ENCODE assay signal across 9 mouse cellular contexts in genomic region chr13:58840731-58841359, GRCm38 (mm10). TPM values are rescaled to one million over a fixed set of nuclear protein-coding genes. Genes with fewer than 3 reads are reported as not detected.
A peak's percentile ranks its signal among the peaks of the same experiment; 100 is the strongest.
DNase-seq lines count a peak whose midpoint lies in the region; ATAC-seq and TF ChIP-seq lines count a peak whose summit lies in the region.
"Had no signal": no experiment of that assay in that cellular context is flagged by ENCODE, and none has a peak within 500 bp of the region (broad histone marks: within the 10 kb centered on the region; RNA-seq: fewer than 3 reads in every experiment).

No protein-coding gene starts in this region.

- ATAC-seq in intestine, postnatal 0 days, result peak; percentile 91

- no peak overlapping the region for H3K4me3 ChIP-seq in intestine, postnatal 0 days (ENCODE audit: low read depth, low read length)
- H3K4me3 ChIP-seq in midbrain, embryonic 10.5 days, result no peak overlapping the region
- H3K4me3 ChIP-seq: heart, embryonic 13.5 days had no signal

- no peak for TF ChIP-seq CTCF in intestine, postnatal 0 days (IDR thresholded peaks at IDR 0.05; ENCODE audit: low read depth)

- WGBS in intestine, postnatal 0 days, result 19% methylated on average over 7 of the region's 7 CpGs
- WGBS in midbrain, embryonic 10.5 days, result 43% methylated on average over 6 of the region's 7 CpGs

- H3K4me1 ChIP-seq in intestine, postnatal 0 days (replicated peaks; ENCODE audit: control insufficient read depth, insufficient read depth, low read length), result no peaks in the 10 kb centered on the region
- peaks cover 26% of the 10 kb centered on the region for H3K4me1 ChIP-seq in midbrain, embryonic 10.5 days
- H3K4me1 ChIP-seq: heart, embryonic 13.5 days had no signal

- peak; percentile 49 for DNase-seq in cerebellum, adult 11-12 months
- DNase-seq in cerebellum, adult 11 months, result no peak
- peak; percentile 53 for DNase-seq in retina, postnatal 1 day
- DNase-seq in retina, embryonic 14.5 days (ENCODE audit: low spot score), result no peak
- no peak for DNase-seq in midbrain, embryonic 10.5 days (ENCODE audit: low spot score)
- DNase-seq in thymus, postnatal 36 days, result no peak
- no peak for DNase-seq in thymus, postnatal 14 days

- peak overlapping the region; percentile 30; the same call in 1 of the 2 replicates for H3K4me2 ChIP-seq in intestine, postnatal 0 days (replicated peaks; ENCODE audit: low read depth)
- H3K4me2 ChIP-seq: heart, embryonic 13.5 days had no signal

- H3K27me3 ChIP-seq in intestine, postnatal 0 days (replicated peaks; ENCODE audit: control insufficient read depth, insufficient read depth, low read length), result no peaks in the 10 kb centered on the region
- H3K27me3 ChIP-seq in midbrain, embryonic 10.5 days (ENCODE audit: low read depth, poor library complexity, severe bottlenecking), result no peaks in the 10 kb centered on the region

- H3K9me3 ChIP-seq in intestine, postnatal 0 days (ENCODE audit: control insufficient read depth), result no peaks in the 10 kb centered on the region
- H3K9me3 ChIP-seq in midbrain, embryonic 10.5 days (replicated peaks), result no peaks in the 10 kb centered on the region
- H3K9me3 ChIP-seq: heart, embryonic 13.5 days had no signal

- H3K9ac ChIP-seq in intestine, postnatal 0 days (ENCODE audit: low read depth, low read length), result no peak overlapping the region
- H3K9ac ChIP-seq: heart, embryonic 13.5 days had no signal

- no peaks in the 10 kb centered on the region for H3K36me3 ChIP-seq in intestine, postnatal 0 days (ENCODE audit: control insufficient read depth, insufficient read depth)
- H3K36me3 ChIP-seq in midbrain, embryonic 10.5 days, result no peaks in the 10 kb centered on the region
- H3K36me3 ChIP-seq: heart, embryonic 13.5 days had no signal

- no peak overlapping the region for H3K27ac ChIP-seq in intestine, postnatal 0 days (ENCODE audit: low read depth, low read length)
- H3K27ac ChIP-seq in midbrain, embryonic 10.5 days (replicated peaks), result peak overlapping the region; percentile 4; the same call in 1 of the 2 replicates
- H3K27ac ChIP-seq: heart, embryonic 13.5 days had no signal

RNA-seq across cellular contexts. Expression of gene Ntrk2, which starts 34.5 kb away (rescaled TPM):
- polyA plus RNA-seq in intestine, postnatal 0 days (2015; fragmentation: Nextera tagmentation; extraction: Ambion mirVana), result 0.81 and 1.6 TPM in 2 replicates
- 14.8 and 24.8 TPM in 2 replicates for polyA plus RNA-seq in midbrain, embryonic 10.5 days (2016; fragmentation: Nextera tagmentation; extraction: Ambion mirVana)

Comparison
In these comparisons a context has a peak if more than half of its experiments do, and no peak if none do; other contexts are left out.
1. DNase-seq: peak in cerebellum, adult 11-12 months (single experiment) and retina, postnatal 1 day (single experiment); none in cerebellum, adult 11 months (single experiment), retina, embryonic 14.5 days (single experiment), midbrain, embryonic 10.5 days (single experiment), thymus, postnatal 36 days (0 of 2) and thymus, postnatal 14 days (single experiment).